ENCODE assay signal across 23 mouse cellular contexts in genomic region chr7:43530216-43530785, GRCm38 (mm10). TPM values are rescaled to one million over a fixed set of nuclear protein-coding genes. Genes with fewer than 3 reads are reported as not detected.
DNase-seq lines count a peak whose midpoint lies in the region; ATAC-seq and TF ChIP-seq lines count a peak whose summit lies in the region.
"Had no signal": no experiment of that assay in that cellular context is flagged by ENCODE, and none has a peak within 500 bp of the region (broad histone marks: within the 10 kb centered on the region; RNA-seq: fewer than 3 reads in every experiment).

No protein-coding gene starts in this region.

- ATAC-seq in megakaryocyte progenitor cell, adult 5-6 weeks (replicated peaks; ENCODE audit: poor library complexity), result peak; percentile 74
- no peak for ATAC-seq in stomach, postnatal 0 days (ENCODE audit: low FRiP score, low TSS enrichment)

- no peak overlapping the region for H3K9ac ChIP-seq in stomach, postnatal 0 days (ENCODE audit: low read length)
- H3K9ac ChIP-seq: embryonic facial prominence, embryonic 13.5 days; hindbrain, embryonic 13.5 days; liver, embryonic 13.5 days had no signal

- TF ChIP-seq CTCF in stomach, postnatal 0 days (IDR thresholded peaks at IDR 0.05; ENCODE audit: low read depth), result no peak

- H3K27me3 ChIP-seq in stomach, postnatal 0 days (ENCODE audit: control insufficient read depth, insufficient read depth, low read length), result no peaks in the 10 kb centered on the region
- H3K27me3 ChIP-seq: CH12.LX; embryonic facial prominence, embryonic 13.5 days; hindbrain, embryonic 13.5 days; liver, embryonic 13.5 days had no signal

- no peak for TF ChIP-seq EP300 in stomach, postnatal 0 days (optimal IDR thresholded peaks at IDR 0.05)

- H3K4me3 ChIP-seq in stomach, postnatal 0 days (ENCODE audit: low read depth, low read length), result no peak overlapping the region
- H3K4me3 ChIP-seq: embryonic facial prominence, embryonic 13.5 days; hindbrain, embryonic 13.5 days; liver, embryonic 13.5 days had no signal

- H3K27ac ChIP-seq in stomach, postnatal 0 days (replicated peaks), result no peak overlapping the region
- H3K27ac ChIP-seq: embryonic facial prominence, embryonic 13.5 days; hindbrain, embryonic 13.5 days; liver, embryonic 13.5 days had no signal

- H3K36me3 ChIP-seq in stomach, postnatal 0 days (ENCODE audit: control insufficient read depth, insufficient read depth, low read length), result no peaks in the 10 kb centered on the region
- H3K36me3 ChIP-seq: embryonic facial prominence, embryonic 13.5 days; hindbrain, embryonic 13.5 days; liver, embryonic 13.5 days had no signal

- no peaks in the 10 kb centered on the region for H3K4me1 ChIP-seq in stomach, postnatal 0 days (replicated peaks; ENCODE audit: control insufficient read depth, insufficient read depth)
- H3K4me1 ChIP-seq: embryonic facial prominence, embryonic 13.5 days; hindbrain, embryonic 13.5 days; liver, embryonic 13.5 days had no signal

- H3K4me2 ChIP-seq in stomach, postnatal 0 days (replicated peaks; ENCODE audit: low read depth), result no peak overlapping the region
- H3K4me2 ChIP-seq: embryonic facial prominence, embryonic 13.5 days; hindbrain, embryonic 13.5 days; liver, embryonic 13.5 days had no signal

- DNase-seq in lung, postnatal 25 days (ENCODE audit: low spot score), result peak; percentile 37
- no peak for DNase-seq in lung, postnatal 10 days
- peak; percentile 30 for DNase-seq in c-Kit-positive CD71-negative TER-119-negative erythroid progenitor cells, embryonic 14.5 days (ENCODE audit: low read depth)
- DNase-seq in right cerebral cortex, postnatal 36 days (ENCODE audit: low spot score in 2 of 2), result no peak
- no peak for DNase-seq in stomach, postnatal 0 days (ENCODE audit: low spot score)
- no peak for DNase-seq in layer of hippocampus, adult 8-10 months (ENCODE audit: low spot score in 2 of 2)
- DNase-seq: adrenal gland, adult 8-10 months; cerebellum, adult 8-10 months; layer of hippocampus, postnatal 36 days; liver, embryonic 13.5 days; thymus, adult 18-20 months had no signal

- 63% methylated on average over 8 of the region's 8 CpGs for WGBS in stomach, postnatal 0 days

- no peaks in the 10 kb centered on the region for H3K9me3 ChIP-seq in stomach, postnatal 0 days (ENCODE audit: control insufficient read depth, low read length)
- H3K9me3 ChIP-seq: embryonic facial prominence, embryonic 13.5 days; hindbrain, embryonic 13.5 days; liver, embryonic 13.5 days had no signal

RNA-seq across cellular contexts. Expression of gene Cd33, which starts 13.9 kb away (rescaled TPM):
- total RNA-seq in megakaryocyte progenitor cell, adult 5-6 weeks (2015), result 6.5 and 9.1 TPM in 2 replicates
- 4.2 and 4.9 TPM in 2 replicates for total RNA-seq in megakaryocyte progenitor cell, adult 5-6 weeks (2017)
- 2.0 and 2.1 TPM in 2 replicates for polyA plus RNA-seq in stomach, postnatal 0 days (2015; fragmentation: Nextera tagmentation; extraction: Ambion mirVana)
- total RNA-seq in layer of hippocampus, adult 8-10 months (2022), result 10 to 100 TPM in 2 of 4 experiments, 1 to 10 TPM in 2; 4.2 to 16.9 (median 9.6) TPM

RNA-seq across cellular contexts. Expression of gene 4931406B18Rik, which starts 24.6 kb away (rescaled TPM):
- not detected in 2 replicates for total RNA-seq in megakaryocyte progenitor cell, adult 5-6 weeks (2015)
- not detected in 2 replicates for total RNA-seq in megakaryocyte progenitor cell, adult 5-6 weeks (2017)
- polyA plus RNA-seq in stomach, postnatal 0 days (2015; fragmentation: Nextera tagmentation; extraction: Ambion mirVana), result 0.02 TPM in 1 of 2 replicates, not detected in the other
- total RNA-seq in layer of hippocampus, adult 8-10 months (2022), result not detected
- total RNA-seq: adrenal gland, adult 8-10 months; CH12.LX; gastrocnemius, adult 8-10 months; heart, adult 8-10 months; layer of hippocampus, postnatal 36 days; left cerebral cortex, postnatal 36 days; megakaryocyte-erythroid progenitor cell, adult 5-6 weeks had no signal
- polyA plus RNA-seq: embryonic facial prominence, embryonic 13.5 days; heart, postnatal 0 days; hindbrain, embryonic 13.5 days; intestine, embryonic 14.5 days; kidney, embryonic 14.5 days; liver, embryonic 13.5 days; urinary bladder, adult 2 months had no signal

RNA-seq across cellular contexts. Expression of gene Zfp658, which starts 31.8 kb away (rescaled TPM):
- 0.54 and 1.1 TPM in 2 replicates for total RNA-seq in megakaryocyte progenitor cell, adult 5-6 weeks (2015)
- total RNA-seq in megakaryocyte progenitor cell, adult 5-6 weeks (2017), result 1.0 and 2.1 TPM in 2 replicates
- 1.2 TPM in 2 replicates for polyA plus RNA-seq in stomach, postnatal 0 days (2015; fragmentation: Nextera tagmentation; extraction: Ambion mirVana)
- total RNA-seq in layer of hippocampus, adult 8-10 months (2022), result 1 to 10 TPM; 5.5 to 7.2 (median 6.4) TPM

RNA-seq across cellular contexts. Expression of gene Iglon5, which starts 40.4 kb away (rescaled TPM):
- not detected in 2 replicates for total RNA-seq in megakaryocyte progenitor cell, adult 5-6 weeks (2015)
- total RNA-seq in megakaryocyte progenitor cell, adult 5-6 weeks (2017), result not detected in 2 replicates
- 0.34 and 0.35 TPM in 2 replicates for polyA plus RNA-seq in stomach, postnatal 0 days (2015; fragmentation: Nextera tagmentation; extraction: Ambion mirVana)
- 10 to 100 TPM; 21.4 to 23.8 (median 22.9) TPM for total RNA-seq in layer of hippocampus, adult 8-10 months (2022)
- total RNA-seq: CH12.LX; megakaryocyte-erythroid progenitor cell, adult 5-6 weeks had no signal
- polyA plus RNA-seq: heart, postnatal 0 days; liver, embryonic 13.5 days had no signal

RNA-seq across cellular contexts. Expression of gene Zfp719, which starts 49.1 kb away (rescaled TPM):
- total RNA-seq in megakaryocyte progenitor cell, adult 5-6 weeks (2015), result 11.6 and 12.4 TPM in 2 replicates
- 6.8 and 7.3 TPM in 2 replicates for total RNA-seq in megakaryocyte progenitor cell, adult 5-6 weeks (2017)
- 4.2 and 4.6 TPM in 2 replicates for polyA plus RNA-seq in stomach, postnatal 0 days (2015; fragmentation: Nextera tagmentation; extraction: Ambion mirVana)
- total RNA-seq in layer of hippocampus, adult 8-10 months (2022), result 10 to 100 TPM; 18.5 to 20.4 (median 19.2) TPM

Comparison
In these comparisons a context has a peak if more than half of its experiments do, and no peak if none do; other contexts are left out.
1. DNase-seq: peak in lung, postnatal 25 days (single experiment) and c-Kit-positive CD71-negative TER-119-negative erythroid progenitor cells, embryonic 14.5 days (single experiment); none in lung, postnatal 10 days (single experiment), right cerebral cortex, postnatal 36 days (0 of 2), stomach, postnatal 0 days (single experiment) and layer of hippocampus, adult 8-10 months (0 of 2).